30 mouse cellular contexts compared by ENCODE assay signal in genomic region chr16:33558121-33558520, GRCm38 (mm10).
"Had no signal": no experiment of that assay in that cellular context is flagged by ENCODE, and none has a peak within 500 bp of the region (broad histone marks: within the 10 kb centered on the region; RNA-seq: fewer than 3 reads in every experiment).

No protein-coding gene starts in this region.

- H3K4me3 ChIP-seq: gastrocnemius, adult 2 months; heart, embryonic 10.5 days; heart, embryonic 12.5 days; hindbrain, embryonic 10.5 days; hindbrain, embryonic 12.5 days; intestine, embryonic 15.5 days; kidney, embryonic 15.5 days; layer of hippocampus, adult 2 months; left cerebral cortex, adult 2 months; limb, embryonic 10.5 days; limb, embryonic 12.5 days; liver, embryonic 13.5 days; liver, embryonic 15.5 days had no signal

- H3K4me1 ChIP-seq: liver, embryonic 13.5 days had no signal

- H3K27me3 ChIP-seq: heart, embryonic 12.5 days; hindbrain, embryonic 12.5 days; intestine, embryonic 15.5 days; kidney, embryonic 15.5 days; limb, embryonic 12.5 days; liver, embryonic 13.5 days; liver, embryonic 15.5 days had no signal

- H3K4me2 ChIP-seq: heart, embryonic 12.5 days; hindbrain, embryonic 12.5 days; hindbrain, embryonic 14.5 days; intestine, embryonic 15.5 days; kidney, embryonic 15.5 days; limb, embryonic 12.5 days; liver, embryonic 11.5 days; liver, embryonic 13.5 days; liver, embryonic 15.5 days had no signal

- H3K27ac ChIP-seq: gastrocnemius, adult 2 months; heart, embryonic 10.5 days; hindbrain, embryonic 10.5 days; hindbrain, embryonic 12.5 days; hindbrain, embryonic 14.5 days; intestine, embryonic 15.5 days; kidney, embryonic 15.5 days; kidney, postnatal 0 days; layer of hippocampus, adult 2 months; left cerebral cortex, adult 2 months; limb, embryonic 10.5 days; limb, embryonic 12.5 days; liver, embryonic 13.5 days; liver, embryonic 15.5 days had no signal

- H3K36me3 ChIP-seq: heart, embryonic 10.5 days; heart, embryonic 12.5 days; hindbrain, embryonic 10.5 days; hindbrain, embryonic 12.5 days; intestine, embryonic 15.5 days; kidney, embryonic 15.5 days; limb, embryonic 10.5 days; limb, embryonic 12.5 days; liver, embryonic 13.5 days; liver, embryonic 15.5 days had no signal

- DNase-seq: gastrocnemius, adult 2 months; gastrocnemius, postnatal 10 days; gastrocnemius, postnatal 25 days; heart, adult 18-20 months; heart, postnatal 10 days; heart, postnatal 4 days; kidney, adult 18-20 months; kidney, adult 8-10 months; kidney, postnatal 25 days; kidney, postnatal 4 days; liver; liver, embryonic 13.5 days; liver, postnatal 0 days had no signal

- ATAC-seq: hindbrain, embryonic 16.5 days; inflammation-experienced regulatory T-cells, adult 6 months; intestine, embryonic 15.5 days; intestine, postnatal 0 days; liver, postnatal 0 days had no signal

- H3K9ac ChIP-seq: heart, embryonic 12.5 days; hindbrain, embryonic 12.5 days; hindbrain, embryonic 14.5 days; intestine, embryonic 15.5 days; kidney, embryonic 15.5 days; limb, embryonic 12.5 days; liver, embryonic 13.5 days; liver, embryonic 15.5 days; liver, postnatal 0 days had no signal

- H3K9me3 ChIP-seq: heart, embryonic 10.5 days; heart, embryonic 12.5 days; hindbrain, embryonic 10.5 days; hindbrain, embryonic 12.5 days; intestine, embryonic 15.5 days; kidney, embryonic 15.5 days; limb, embryonic 10.5 days; limb, embryonic 12.5 days; liver, embryonic 13.5 days; liver, embryonic 15.5 days had no signal
